Mouse (Mus musculus) erythroblast, embryonic 14.5 days (primary cell): ENCODE measurements at regions not wholly inside any gene's neighbourhood (a gene's known extent, or its start where the extent isn't known, plus 50 kb on each side); places are given as distances from the start of the nearest gene placed in this dataset.

Experiments
- H3K27me3 ChIP-seq: 2 replicates; pipeline ENCODE4 v1.6.1; 2012; ENCODE audit warnings: inconsistent platforms; ENCODE audit not compliant: control insufficient read depth
- H3K36me3 ChIP-seq: 2 replicates; pipeline ENCODE4 v1.6.1; 2012; ENCODE audit warnings: mild to moderate bottlenecking, inconsistent platforms; ENCODE audit not compliant: control insufficient read depth
- H3K4me1 ChIP-seq: 2 replicates; pipeline ENCODE4 v1.6.1; 2012; ENCODE audit warnings: inconsistent platforms; ENCODE audit not compliant: control insufficient read depth
- H3K4me3 ChIP-seq: replicated peaks from 2 replicates; pipeline ENCODE3; 2012; ENCODE audit warnings: moderate library complexity, mild to moderate bottlenecking, inconsistent platforms
- H3K9me3 ChIP-seq: 2 replicates; pipeline ENCODE4 v1.6.1; 2012; ENCODE audit warnings: low read length, inconsistent platforms, mixed read lengths; ENCODE audit not compliant: control insufficient read depth
- GATA1 ChIP-seq: IDR thresholded peaks from 2 replicates; pipeline ENCODE4 v1.6.1; 2012; ENCODE audit warnings: low read length, inconsistent platforms, mixed read lengths
- TAL1 ChIP-seq: IDR thresholded peaks from 3 replicates; pipeline ENCODE4 v1.6.1; 2012; ENCODE audit warnings: low read length, inconsistent platforms, mixed read lengths

DNA sequence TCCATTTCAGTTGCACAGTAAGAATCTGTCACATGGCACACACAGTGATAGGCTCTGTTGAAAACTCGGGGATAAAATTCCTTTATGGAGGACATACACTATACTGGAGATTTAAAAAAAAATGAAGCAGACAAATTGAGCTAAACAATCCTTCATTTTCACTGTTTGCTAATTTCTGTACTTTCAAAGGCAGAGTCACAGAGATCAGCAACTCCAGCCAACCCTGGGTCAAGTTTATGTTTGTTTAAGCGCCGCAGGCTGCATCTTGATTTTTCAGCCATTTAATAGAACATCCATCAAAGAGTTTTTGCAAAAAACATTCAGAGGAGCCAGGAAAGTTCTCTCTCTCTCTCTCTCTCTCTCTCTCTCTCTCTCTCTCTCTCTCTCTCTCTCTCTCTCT lies 114.8 kb downstream of the Anxa2 start:
- TF ChIP-seq TAL1 (no peak), GATA1 (no peak)
- Histone ChIP-seq H3K9me3 (no peaks in the 10 kb centered on the region), H3K27me3 (no peaks in the 10 kb centered on the region), H3K4me1 (no peaks in the 10 kb centered on the region), H3K36me3 (no peaks in the 10 kb centered on the region), H3K4me3 (no peak overlapping the region)

DNA sequence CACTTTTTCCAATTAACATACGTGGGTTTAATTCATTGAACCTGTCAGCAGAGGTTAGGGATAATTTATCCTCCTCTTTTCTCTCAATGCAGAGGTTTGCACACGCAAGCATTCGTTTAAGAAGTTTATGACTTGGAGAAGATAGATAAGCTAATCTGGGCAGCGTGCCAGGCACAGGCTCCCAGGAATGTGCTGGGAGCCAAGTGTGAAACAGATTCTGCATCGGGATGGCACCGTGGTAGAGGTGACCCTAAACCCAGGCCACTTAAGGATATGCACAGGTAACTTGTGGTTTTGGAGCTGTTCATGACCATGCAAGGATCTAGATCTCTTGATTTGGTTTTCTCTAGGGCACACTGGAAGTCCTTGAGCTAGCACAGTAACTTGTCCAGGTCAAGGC lies 113.6 kb downstream of the Anxa2 start:
- Histone ChIP-seq H3K9me3 (no peaks in the 10 kb centered on the region), H3K36me3 (no peaks in the 10 kb centered on the region), H3K27me3 (no peaks in the 10 kb centered on the region), H3K4me1 (no peaks in the 10 kb centered on the region), H3K4me3 (no peak overlapping the region)
- TF ChIP-seq TAL1 (no peak), GATA1 (no peak)

DNA sequence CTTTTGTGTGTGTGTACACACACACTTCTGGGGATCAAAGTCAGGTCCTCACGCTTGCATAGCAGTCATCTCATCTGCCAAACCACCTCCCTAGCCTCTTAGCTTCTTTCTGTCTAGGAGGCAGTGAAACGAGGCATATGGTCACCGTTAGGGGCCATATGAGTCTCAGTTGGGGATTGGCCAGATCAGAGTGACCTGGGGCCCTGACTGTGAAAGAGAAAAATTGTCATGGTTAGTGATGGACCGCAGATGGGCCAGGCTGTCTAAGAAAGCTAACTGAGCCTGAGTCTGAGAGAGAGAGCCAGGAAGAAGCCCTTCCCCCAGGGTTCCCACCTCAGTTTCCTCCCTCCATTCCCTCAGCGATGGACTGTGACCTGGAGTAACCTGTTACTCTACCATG lies 89.8 kb downstream of the Anxa2 start:
- TF ChIP-seq TAL1 (no peak), GATA1 (no peak)
- Histone ChIP-seq H3K4me1 (no peaks in the 10 kb centered on the region), H3K4me3 (no peak overlapping the region), H3K27me3 (no peaks in the 10 kb centered on the region), H3K9me3 (no peaks in the 10 kb centered on the region), H3K36me3 (no peaks in the 10 kb centered on the region)
